Mouse (Mus musculus) liver, embryonic 14.5 days (tissue): Measurements from ENCODE around the gene Bloc1s4. TPM values are rescaled to one million over a fixed set of nuclear protein-coding genes. Genes with fewer than 3 reads are reported as not detected.
A peak's percentile ranks its signal among the peaks of the same experiment; 100 is the strongest.

ENCODE experiments used
- ATAC-seq: fragments of 200-750 bp; cut with Nextera tagmentation; 2 replicates; pipeline ENCODE4 v1.8.0; 2017; ENCODE audit warnings: moderate number of reproducible peaks, mild to moderate bottlenecking, moderate library complexity; ENCODE audit not compliant: insufficient read depth
- DNase-seq, 3 experiments: peaks; one replicate each; pipeline ENCODE4 v3.0.0-alpha.2; 2012 to 2013; ENCODE audit warnings: low read depth in 3 of 3, low spot score in 3 of 3
- H3K27ac ChIP-seq: fragments of 300-500 bp; sonication (generic); 2 replicates; pipeline ENCODE4 v1.5.1; 2014; ENCODE audit warnings: moderate library complexity, mild to moderate bottlenecking, control low read depth, inconsistent platforms
- H3K27me3 ChIP-seq: fragments of 300-500 bp; sonication (generic); 2 replicates; pipeline ENCODE4 v1.6.1; 2014; ENCODE audit warnings: mild to moderate bottlenecking, low read length, moderate library complexity; ENCODE audit not compliant: control insufficient read depth, insufficient read depth
- H3K36me3 ChIP-seq: fragments of 300-500 bp; sonication (generic); replicated peaks from 2 replicates; pipeline ENCODE4 v1.6.1; 2014; ENCODE audit warnings: low read depth; ENCODE audit not compliant: control insufficient read depth, insufficient read depth
- H3K4me1 ChIP-seq, 2 experiments: fragments of 200-500 bp in 1 of 2; fragments of 300-500 bp in 1 of 2; sonication (generic) in 1 of 2; replicated peaks; 2 replicates each; pipeline ENCODE4 v1.6.1; 2012 to 2014; ENCODE audit warnings: antibody characterized with exemption in 1 of 2, inconsistent platforms in 1 of 2, low read length in 1 of 2; ENCODE audit not compliant: control insufficient read depth in 2 of 2, insufficient read depth in 2 of 2
- H3K4me2 ChIP-seq: fragments of 300-500 bp; sonication (generic); 2 replicates; pipeline ENCODE4 v1.6.1; 2014; ENCODE audit warnings: low read depth, mild to moderate bottlenecking, control low read depth, moderate library complexity
- H3K4me3 ChIP-seq, 2 experiments: fragments of 200-500 bp in 1 of 2; fragments of 300-500 bp in 1 of 2; sonication (generic) in 1 of 2; 2 replicates each; pipeline ENCODE4 v1.5.1; 2012 to 2014; ENCODE audit warnings: low read depth in 2 of 2, low read length in 2 of 2, mild to moderate bottlenecking in 2 of 2, control low read depth in 1 of 2, inconsistent platforms in 1 of 2, moderate library complexity in 1 of 2; ENCODE audit not compliant: insufficient read depth in 1 of 2
- H3K9ac ChIP-seq: fragments of 300-500 bp; sonication (generic); replicated peaks from 2 replicates; pipeline ENCODE4 v1.6.1; 2014; ENCODE audit warnings: mild to moderate bottlenecking, control low read depth, moderate library complexity
- H3K9me3 ChIP-seq: fragments of 300-500 bp; sonication (generic); 2 replicates; pipeline ENCODE4 v1.6.1; 2016; ENCODE audit warnings: low read length, mixed read lengths; ENCODE audit not compliant: control insufficient read depth
- CTCF ChIP-seq: IDR thresholded peaks from 2 replicates; pipeline ENCODE4 v1.5.1; 2016; ENCODE audit warnings: antibody characterized with exemption, low read depth, control low read depth
- EP300 ChIP-seq: IDR thresholded peaks from 2 replicates; pipeline ENCODE4 v1.6.1; 2016; ENCODE audit warnings: antibody characterized with exemption, low read depth
- WGBS: fragments of 180-500 bp; shearing (Covaris S2); extraction: QIAGEN DNeasy Blood & Tissue Kit; methylation state at CpG from one replicate; pipeline ENCODE4 v1.1.7; 2014; ENCODE audit not compliant: insufficient replicate concordance; 5-methylcytosine and 5-hydroxymethylcytosine counted together
- polyA plus RNA-seq, 2 experiments: library from polyadenylated mRNA; depleted of rRNA in 1 of 2; stranded (reverse) in 1 of 2; unstranded in 1 of 2; fragments of >200 nt; fragmentation: Nextera tagmentation in 1 of 2; extraction: Ambion mirVana in 1 of 2; gene quantifications; 2 replicates each; pipeline versions ENCODE4 v1.2.1 to v1.2.3; 2012 to 2014

Bloc1s4 gene
- polyA plus RNA-seq, 2 experiments = 10.9 to 11.9 TPM

GRCm38 (mm10) chr5:36729086-36729473 lies 19.4 kb downstream of the Bloc1s4 start:
- no peaks in the 10 kb centered on the region for H3K9me3 ChIP-seq
- H3K9ac ChIP-seq = no peak overlapping the region
- H3K4me2 ChIP-seq = no peak overlapping the region
- H3K36me3 ChIP-seq = no peaks in the 10 kb centered on the region
- peaks cover 33 to 41% of the 10 kb centered on the region in 2 experiments for H3K4me1 ChIP-seq
- TF ChIP-seq EP300 (no peak), CTCF (no peak)
- no peak overlapping the region for H3K27ac ChIP-seq
- H3K27me3 ChIP-seq = no peaks in the 10 kb centered on the region
- H3K4me3 ChIP-seq = no peak overlapping the region
- ATAC-seq (no peak), DNase-seq (no peak)
- 70% methylated on average over 4 of the region's 4 CpGs for WGBS

- Histone ChIP-seq H3K4me2 (no peak overlapping the region), H3K9ac (no peak overlapping the region), H3K27ac (no peak overlapping the region), H3K9me3 (no peaks in the 10 kb centered on the region), H3K4me1 (peaks cover 35 to 42% of the 10 kb centered on the region in 2 experiments), H3K36me3 (no peaks in the 10 kb centered on the region), H3K27me3 (no peaks in the 10 kb centered on the region), H3K4me3 (no peak overlapping the region)
- no peak for TF ChIP-seq CTCF
- TF ChIP-seq EP300 = no peak
- ATAC-seq (no peak), DNase-seq (no peak)
- WGBS = 70% methylated on average over 8 of the region's 8 CpGs
Measured at GRCm38 (mm10) chr5:36728403-36729085, 19.9 kb downstream of the Bloc1s4 start.

- no peaks in the 10 kb centered on the region for H3K27me3 ChIP-seq
- H3K4me2 ChIP-seq = no peak overlapping the region
- WGBS = 64% methylated on average over 7 of the region's 7 CpGs
- H3K4me1 ChIP-seq = peaks cover 38 to 44% of the 10 kb centered on the region in 2 experiments
- no peak for ATAC-seq
- H3K36me3 ChIP-seq = no peaks in the 10 kb centered on the region
- TF ChIP-seq EP300 (no peak), CTCF (no peak)
- H3K9me3 ChIP-seq = no peaks in the 10 kb centered on the region
- no peak overlapping the region for H3K4me3 ChIP-seq
- no peak overlapping the region for H3K9ac ChIP-seq
- H3K27ac ChIP-seq = no peak overlapping the region
- DNase-seq = no peak
Measured at GRCm38 (mm10) chr5:36727776-36728175, 20.7 kb downstream of the Bloc1s4 start.

DNA sequence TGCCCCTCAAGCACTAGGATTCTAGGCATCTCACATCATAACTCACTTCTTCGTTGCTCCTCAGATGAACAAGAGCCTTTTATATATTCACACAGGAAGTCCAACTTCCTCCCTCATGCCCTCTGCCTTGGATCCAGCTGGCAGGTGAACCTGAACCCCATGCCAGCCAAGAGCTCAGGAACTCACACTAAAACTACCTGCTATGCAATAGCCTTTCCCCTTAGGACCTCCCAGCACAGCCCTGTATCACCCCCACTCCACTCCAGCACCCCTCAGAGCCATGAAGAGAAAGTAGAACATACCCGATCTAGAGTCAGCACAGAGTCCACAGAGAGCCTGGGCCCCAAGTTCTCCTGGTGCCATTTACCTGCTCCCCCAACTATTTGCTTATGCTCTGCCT lies 21.3 kb downstream of the Bloc1s4 start:
- 25% methylated on average over 2 of the region's 2 CpGs for WGBS
- no peak overlapping the region for H3K4me2 ChIP-seq
- no peak overlapping the region; the same call in 1 of the 2 replicates for H3K27ac ChIP-seq
- H3K4me3 ChIP-seq = no peak overlapping the region
- TF ChIP-seq EP300 (no peak), CTCF (no peak)
- DNase-seq (no peak), ATAC-seq (no peak)
- no peaks in the 10 kb centered on the region for H3K9me3 ChIP-seq
- H3K9ac ChIP-seq = no peak overlapping the region; the same call in 1 of the 2 replicates
- peaks cover 40 to 44% of the 10 kb centered on the region in 2 experiments for H3K4me1 ChIP-seq
- H3K36me3 ChIP-seq = no peaks in the 10 kb centered on the region
- H3K27me3 ChIP-seq = no peaks in the 10 kb centered on the region

- peak overlapping the region; percentile 47 for H3K27ac ChIP-seq
- H3K4me1 ChIP-seq = peaks cover 41 to 43% of the 10 kb centered on the region in 2 experiments
- no peaks in the 10 kb centered on the region for H3K9me3 ChIP-seq
- H3K4me2 ChIP-seq = peak overlapping the region; percentile 26
- no peak for TF ChIP-seq EP300
- TF ChIP-seq CTCF = no peak
- WGBS = 65% methylated on average over 9 of the region's 9 CpGs
- H3K9ac ChIP-seq = peak overlapping the region; percentile 34
- no peaks in the 10 kb centered on the region for H3K27me3 ChIP-seq
- no peaks in the 10 kb centered on the region for H3K36me3 ChIP-seq
- no peak for DNase-seq
- H3K4me3 ChIP-seq = no peak overlapping the region
- no peak for ATAC-seq
Measured at GRCm38 (mm10) chr5:36726387-36726801, 22.1 kb downstream of the Bloc1s4 start.
